Mouse (Mus musculus) hindbrain, embryonic 14.5 days (tissue): ENCODE measurements around the gene Svs5. TPM values are rescaled to one million over a fixed set of nuclear protein-coding genes. Genes with fewer than 3 reads are reported as not detected.

Source experiments
- ATAC-seq: fragments of 200-750 bp; cut with Nextera tagmentation; 2 replicates; pipeline ENCODE4 v1.8.0; 2017; ENCODE audit warnings: moderate number of reproducible peaks, mild to moderate bottlenecking, moderate TSS enrichment, moderate library complexity; ENCODE audit not compliant: low FRiP score
- DNase-seq: peaks from one replicate; pipeline ENCODE4 v3.0.0-alpha.2; 2015; ENCODE audit warnings: low spot score
- H3K27ac ChIP-seq: fragments of 300-500 bp; sonication (generic); 2 replicates; pipeline ENCODE4 v1.5.1; 2014; ENCODE audit warnings: mild to moderate bottlenecking, moderate library complexity
- H3K27me3 ChIP-seq: fragments of 300-500 bp; sonication (generic); 2 replicates; pipeline ENCODE4 v1.6.1; 2014; ENCODE audit warnings: mild to moderate bottlenecking, low read length, mixed read lengths; ENCODE audit not compliant: control insufficient read depth, insufficient read depth
- H3K36me3 ChIP-seq: fragments of 300-500 bp; sonication (generic); replicated peaks from 2 replicates; pipeline ENCODE4 v1.6.1; 2014; ENCODE audit not compliant: control insufficient read depth, insufficient read depth
- H3K4me1 ChIP-seq: fragments of 300-500 bp; sonication (generic); replicated peaks from 2 replicates; pipeline ENCODE4 v1.6.1; 2014; ENCODE audit warnings: antibody characterized with exemption, low read length, mixed read lengths; ENCODE audit not compliant: control insufficient read depth, insufficient read depth
- H3K4me2 ChIP-seq: fragments of 300-500 bp; sonication (generic); replicated peaks from 2 replicates; pipeline ENCODE4 v1.6.1; 2014; ENCODE audit warnings: mild to moderate bottlenecking, moderate library complexity
- H3K4me3 ChIP-seq: fragments of 300-500 bp; sonication (generic); replicated peaks from 2 replicates; pipeline ENCODE4 v1.5.1; 2014; ENCODE audit warnings: mild to moderate bottlenecking, low read length
- H3K9ac ChIP-seq: fragments of 300-500 bp; sonication (generic); 2 replicates; pipeline ENCODE4 v1.6.1; 2014
- H3K9me3 ChIP-seq: fragments of 300-500 bp; sonication (generic); 2 replicates; pipeline ENCODE4 v1.6.1; 2016; ENCODE audit warnings: low read length; ENCODE audit not compliant: control insufficient read depth
- WGBS: fragments of 180-500 bp; shearing (Covaris S2); extraction: QIAGEN DNeasy Blood & Tissue Kit; methylation state at CpG from one replicate; pipeline ENCODE4 v1.1.7; 2014; 5-methylcytosine and 5-hydroxymethylcytosine counted together
- microRNA-seq: library from miRNA; unstranded; fragments of <30 nt; microRNA quantifications from one replicate; pipeline ENCODE4, GENCODE M21; 2016
- polyA plus RNA-seq: library from polyadenylated mRNA; unstranded; fragments of >200 nt; fragmentation: Nextera tagmentation; extraction: Ambion mirVana; gene quantifications from 2 replicates; pipeline ENCODE4 v1.2.1, GENCODE M21; 2014

The Svs5 gene
- polyA plus RNA-seq, 1 experiment from 2014 or later, result not detected

DNA sequence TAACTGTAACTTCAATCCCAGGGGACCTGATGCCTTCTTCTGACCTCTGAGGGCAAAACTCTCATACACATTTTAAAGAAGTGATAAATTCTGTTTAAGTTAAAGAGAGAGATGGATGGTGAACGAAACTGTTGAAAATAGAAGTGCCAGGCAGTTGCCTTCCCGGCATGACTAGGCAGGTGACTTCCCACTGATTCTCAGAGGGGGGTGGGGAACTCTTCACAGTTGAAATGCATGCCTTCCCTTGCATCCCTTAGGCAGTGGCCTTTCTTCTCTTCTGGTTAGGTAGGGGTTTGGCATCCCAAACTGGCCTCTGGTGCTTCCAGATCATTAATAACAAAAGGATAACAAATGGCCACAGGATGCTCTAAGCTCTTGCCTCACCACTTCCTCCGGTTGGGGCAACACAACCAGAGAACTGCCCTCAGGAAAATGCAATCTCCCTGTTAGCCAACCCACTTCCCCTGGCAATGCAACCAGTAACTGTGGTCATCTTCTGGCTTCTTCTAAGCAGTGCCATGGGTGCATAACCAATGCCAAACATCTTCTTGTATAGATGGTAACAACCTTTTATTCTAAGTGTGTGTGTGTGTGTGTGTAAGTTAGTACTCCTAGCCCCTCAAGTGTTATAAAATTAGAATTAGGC is 40.0 kb downstream of the Svs5 start:
- Histone ChIP-seq H3K4me3 (no peak overlapping the region), H3K36me3 (no peaks in the 10 kb centered on the region), H3K9me3 (no peaks in the 10 kb centered on the region), H3K27me3 (no peaks in the 10 kb centered on the region), H3K27ac (no peak overlapping the region), H3K4me2 (no peak overlapping the region), H3K9ac (no peak overlapping the region), H3K4me1 (no peaks in the 10 kb centered on the region)
- DNase-seq (no peak), ATAC-seq (no peak)
- WGBS, result 41% methylated on average over 3 of the region's 3 CpGs

DNA sequence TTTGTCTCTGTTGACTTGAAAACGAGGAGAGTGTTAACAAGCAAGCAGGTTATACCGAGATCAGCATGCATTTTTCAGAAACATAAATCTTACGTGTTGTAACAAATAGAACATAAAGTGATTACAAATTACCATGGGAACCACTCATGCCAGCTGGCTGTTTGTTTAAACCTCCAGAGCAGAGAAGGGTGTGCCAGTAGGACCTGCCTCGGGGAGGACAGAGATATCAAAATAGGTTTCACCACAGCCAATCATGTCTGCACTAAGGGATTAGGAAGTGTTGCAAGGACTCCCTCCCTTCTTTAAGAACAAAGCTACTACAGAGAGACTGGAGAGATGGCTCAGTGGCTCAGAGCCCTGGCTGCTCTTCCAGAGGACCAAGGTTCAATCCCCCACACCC is 40.6 kb downstream of the Svs5 start:
- DNase-seq, result no peak
- Histone ChIP-seq H3K9me3 (no peaks in the 10 kb centered on the region), H3K4me3 (no peak overlapping the region), H3K9ac (no peak overlapping the region), H3K4me2 (no peak overlapping the region), H3K27me3 (no peaks in the 10 kb centered on the region), H3K36me3 (no peaks in the 10 kb centered on the region), H3K4me1 (no peaks in the 10 kb centered on the region), H3K27ac (no peak overlapping the region)
- ATAC-seq, result no peak
- 61% methylated on average over 4 of the region's 4 CpGs for WGBS

DNA sequence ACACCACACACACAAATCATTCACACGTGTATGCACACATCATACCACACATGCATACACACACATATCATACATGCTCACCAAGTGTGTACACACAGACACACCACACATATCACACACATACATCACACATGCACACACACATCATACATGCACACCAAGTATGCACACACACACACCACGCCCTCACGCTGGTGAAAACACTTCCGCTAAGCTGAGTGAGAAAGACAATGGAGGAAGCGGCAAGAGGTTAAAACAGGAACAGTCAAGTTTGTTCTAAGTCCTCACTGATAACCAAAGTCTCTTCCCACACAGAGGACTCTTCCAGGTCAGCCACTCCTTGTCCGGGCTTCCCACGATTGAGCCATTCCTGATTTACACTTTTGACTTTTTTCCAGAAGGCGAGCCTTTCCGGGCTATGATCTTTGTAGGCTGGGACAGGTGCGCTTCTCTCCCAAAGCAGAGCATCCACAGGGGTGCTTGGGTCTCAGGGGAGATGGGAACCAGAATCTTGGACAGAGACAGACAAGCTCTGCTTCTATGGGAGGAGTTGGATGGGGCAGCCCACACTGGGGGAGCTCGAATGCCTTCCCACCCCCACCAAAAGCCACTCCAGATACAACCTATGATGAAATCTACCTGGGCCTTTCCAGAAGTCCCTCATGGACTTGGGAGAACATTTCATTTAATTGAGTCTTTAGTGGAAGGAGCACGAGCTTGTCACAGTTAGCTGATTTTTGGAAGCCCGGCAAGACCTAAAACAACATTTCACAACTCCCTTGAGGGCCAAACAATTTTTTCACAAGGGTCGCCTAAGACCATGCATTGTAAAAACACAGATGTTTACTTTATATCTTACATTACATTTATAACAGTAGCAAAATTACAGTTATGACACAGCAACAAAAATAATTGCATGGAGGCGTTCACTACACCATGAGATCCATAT is 45.2 kb downstream of the Svs5 start:
- Histone ChIP-seq H3K36me3 (no peaks in the 10 kb centered on the region), H3K4me3 (no peak overlapping the region), H3K27me3 (no peaks in the 10 kb centered on the region), H3K27ac (no peak overlapping the region), H3K4me2 (no peak overlapping the region), H3K9me3 (no peaks in the 10 kb centered on the region), H3K4me1 (no peaks in the 10 kb centered on the region), H3K9ac (no peak overlapping the region)
- no peak for DNase-seq
- WGBS, result 93% methylated on average over 15 of the region's 15 CpGs
- no peak for ATAC-seq

DNA sequence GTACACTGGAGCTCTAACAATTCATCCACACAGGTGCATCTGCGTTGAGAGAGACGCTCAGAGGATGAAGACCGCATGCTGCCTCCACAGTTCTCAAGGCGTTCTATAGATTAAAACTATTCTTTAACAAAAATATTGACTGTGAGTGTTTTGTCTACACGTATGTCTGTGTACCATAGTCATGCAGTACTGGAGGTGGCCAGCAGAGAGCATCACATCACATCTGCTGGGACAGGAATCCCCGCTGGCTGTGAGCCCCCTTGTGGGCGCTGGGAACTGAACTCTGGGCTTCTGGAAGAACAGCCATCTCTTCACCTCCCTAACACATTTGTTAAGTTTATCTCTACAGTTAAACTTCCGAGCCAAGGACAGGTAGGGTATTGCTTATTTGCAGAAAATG is 49.2 kb downstream of the Svs5 start:
- no peak for DNase-seq
- no peak overlapping the region for H3K4me2 ChIP-seq
- H3K9ac ChIP-seq, result no peak overlapping the region
- no peaks in the 10 kb centered on the region for H3K36me3 ChIP-seq
- WGBS, result 78% methylated on average over 8 of the region's 8 CpGs
- no peak for ATAC-seq
- H3K27ac ChIP-seq, result no peak overlapping the region
- no peaks in the 10 kb centered on the region for H3K9me3 ChIP-seq
- H3K4me1 ChIP-seq, result peaks cover 8% of the 10 kb centered on the region
- no peak overlapping the region for H3K4me3 ChIP-seq
- 0 out of 2 replicates have a peak, but pooled peaks cover 5% of the 10 kb centered on the region for H3K27me3 ChIP-seq

DNA sequence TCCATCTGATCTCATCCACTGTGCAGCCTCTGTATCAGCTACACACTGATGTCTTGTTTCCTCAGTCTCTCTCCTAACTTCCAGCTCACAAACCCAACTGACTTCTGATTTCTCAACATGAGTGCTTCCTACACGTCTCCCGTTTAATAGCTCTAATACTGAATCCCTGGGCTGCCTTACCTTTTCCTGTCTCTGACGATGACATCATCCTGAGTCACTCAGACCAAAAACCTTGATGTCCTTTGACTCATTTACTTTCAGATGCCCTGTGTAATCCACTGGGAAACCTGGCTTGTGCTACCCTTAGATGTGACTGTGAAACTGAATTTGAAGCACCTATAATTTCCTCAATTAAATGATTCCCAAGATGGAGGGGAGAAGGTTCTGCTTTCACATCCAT is 50.4 kb downstream of the Svs5 start:
- 91% methylated on average over 3 of the region's 3 CpGs for WGBS
- H3K27me3 ChIP-seq, result peaks cover 11% of the 10 kb centered on the region; the same call in 1 of the 2 replicates
- no peaks in the 10 kb centered on the region for H3K9me3 ChIP-seq
- H3K4me3 ChIP-seq, result no peak overlapping the region
- H3K4me1 ChIP-seq, result peaks cover 8% of the 10 kb centered on the region
- no peaks in the 10 kb centered on the region for H3K36me3 ChIP-seq
- H3K27ac ChIP-seq, result no peak overlapping the region
- H3K9ac ChIP-seq, result no peak overlapping the region
- no peak overlapping the region for H3K4me2 ChIP-seq
- no peak for DNase-seq
- ATAC-seq, result no peak

Small RNAs within 50 kb of the gene (microRNA-seq; reads per million reads assigned to microRNA genes)
- gene Mir7678, result not detected

Other genes with a start within 250 kb of the Svs5 start
- gene Kcns1, start 161.6 kb upstream of the Svs5 start, polyA plus RNA-seq, result 1.1 and 1.6 TPM in 2 replicates
- gene Wfdc5, start 150.0 kb upstream of the Svs5 start, polyA plus RNA-seq, result not detected in 2 replicates
- gene Wfdc12, start 142.1 kb upstream of the Svs5 start, polyA plus RNA-seq, result not detected in 2 replicates
- gene Wfdc15a, start 132.6 kb upstream of the Svs5 start, polyA plus RNA-seq, result not detected in 2 replicates
- not detected in 2 replicates for gene Wfdc15b, start 111.1 kb upstream of the Svs5 start, polyA plus RNA-seq
- not detected in 2 replicates for gene Svs2, start 94.3 kb upstream of the Svs5 start, polyA plus RNA-seq
- not detected in 2 replicates for gene Svs3b, start 76.1 kb upstream of the Svs5 start, polyA plus RNA-seq
- not detected in 2 replicates for gene Svs4, start 54.3 kb upstream of the Svs5 start, polyA plus RNA-seq
- gene Svs3a, start 43.5 kb upstream of the Svs5 start, polyA plus RNA-seq, result not detected in 2 replicates
- gene Svs6, start 16.0 kb upstream of the Svs5 start, polyA plus RNA-seq, result not detected in 2 replicates
- gene Slpi, start 56.4 kb downstream of the Svs5 start, polyA plus RNA-seq, result 0.33 and 0.62 TPM in 2 replicates
- gene Rbpjl, start 70.4 kb downstream of the Svs5 start, polyA plus RNA-seq, result 0.04 and 0.15 TPM in 2 replicates
- 0.44 and 0.75 TPM in 2 replicates for gene Matn4, start 72.4 kb downstream of the Svs5 start, polyA plus RNA-seq
- gene Sdc4, start 111.1 kb downstream of the Svs5 start, polyA plus RNA-seq, result 6.8 and 9.3 TPM in 2 replicates
- 87.1 and 92.6 TPM in 2 replicates for gene Sys1, start 124.2 kb downstream of the Svs5 start, polyA plus RNA-seq
- 8.6 and 10.0 TPM in 2 replicates for gene Gm20458, start 128.2 kb downstream of the Svs5 start, polyA plus RNA-seq
- 0.28 TPM in 1 of 2 replicates, not detected in the other for gene Trp53tg5, start 141.0 kb downstream of the Svs5 start, polyA plus RNA-seq
- 13.8 and 14.4 TPM in 2 replicates for gene Dbndd2, start 153.4 kb downstream of the Svs5 start, polyA plus RNA-seq
- gene Pigt, start 164.8 kb downstream of the Svs5 start, polyA plus RNA-seq, result 109 and 110 TPM in 2 replicates
- 2.4 and 4.0 TPM in 2 replicates for gene Wfdc2, start 229.7 kb downstream of the Svs5 start, polyA plus RNA-seq
- gene Spint3, start 240.7 kb downstream of the Svs5 start, polyA plus RNA-seq, result not detected in 2 replicates